Mouse (Mus musculus) myocyte (in vitro differentiated cells): ENCODE data around the gene Pick1. TPM values are rescaled to one million over a fixed set of nuclear protein-coding genes. Genes with fewer than 3 reads are reported as not detected.

Source experiments
- H3K27me3 ChIP-seq: one replicate; pipeline ENCODE4 v1.6.1; 2011; ENCODE audit not compliant: control insufficient read depth, insufficient read depth, insufficient read length
- H3K36me3 ChIP-seq: one replicate; pipeline ENCODE4 v1.6.1; 2011; ENCODE audit not compliant: control insufficient read depth, insufficient read depth
- H3K4me2 ChIP-seq: one replicate; pipeline ENCODE4 v1.6.1; 2011; ENCODE audit warnings: low read depth, control low read depth
- H3K4me3 ChIP-seq: one replicate; pipeline ENCODE4 v1.5.1; 2011; ENCODE audit warnings: mild to moderate bottlenecking, control low read depth, moderate library complexity
- H3K79me2 ChIP-seq: one replicate; pipeline ENCODE4 v1.6.1; 2011; ENCODE audit not compliant: control insufficient read depth, insufficient read depth
- H3ac ChIP-seq: one replicate; pipeline ENCODE4 v1.6.1; 2011; ENCODE audit not compliant: control insufficient read depth, insufficient read length
- E2F4 ChIP-seq: IDR thresholded peaks from one replicate; pipeline ENCODE4 v1.6.1; 2011; ENCODE audit warnings: mild to moderate bottlenecking, control low read depth, moderate library complexity; ENCODE audit not compliant: insufficient read depth
- MAX ChIP-seq: IDR thresholded peaks from one replicate; pipeline ENCODE4 v1.6.1; 2011; ENCODE audit warnings: low read depth, mild to moderate bottlenecking, control low read depth
- POLR2A ChIP-seq: IDR thresholded peaks from one replicate; pipeline ENCODE4 v1.6.1; 2011; ENCODE audit warnings: low read depth, mild to moderate bottlenecking, control low read depth, moderate library complexity; ENCODE audit not compliant: insufficient read length
- REST ChIP-seq: IDR thresholded peaks from one replicate; pipeline ENCODE4 v1.6.1; 2011; ENCODE audit warnings: mild to moderate bottlenecking, control low read depth, moderate library complexity; ENCODE audit not compliant: insufficient read depth, insufficient read length
- SRF ChIP-seq: IDR thresholded peaks from one replicate; pipeline ENCODE4 v1.6.1; 2011; ENCODE audit warnings: low read depth; ENCODE audit not compliant: control insufficient read depth, insufficient read length
- TCF3 ChIP-seq: IDR thresholded peaks from one replicate; pipeline ENCODE4 v1.6.1; 2011; ENCODE audit warnings: low read depth, control low read depth; ENCODE audit not compliant: insufficient read length
- polyA plus RNA-seq: library from polyadenylated mRNA; unstranded; fragments of >200 nt; fragmentation: generic; extraction: Trizol; gene quantifications from one replicate; pipeline ENCODE4 v1.2.1, GENCODE M21; 2012; ENCODE audit warnings: missing spikeins

Pick1 gene
- polyA plus RNA-seq, 1 experiment, result 26.0 TPM

DNA sequence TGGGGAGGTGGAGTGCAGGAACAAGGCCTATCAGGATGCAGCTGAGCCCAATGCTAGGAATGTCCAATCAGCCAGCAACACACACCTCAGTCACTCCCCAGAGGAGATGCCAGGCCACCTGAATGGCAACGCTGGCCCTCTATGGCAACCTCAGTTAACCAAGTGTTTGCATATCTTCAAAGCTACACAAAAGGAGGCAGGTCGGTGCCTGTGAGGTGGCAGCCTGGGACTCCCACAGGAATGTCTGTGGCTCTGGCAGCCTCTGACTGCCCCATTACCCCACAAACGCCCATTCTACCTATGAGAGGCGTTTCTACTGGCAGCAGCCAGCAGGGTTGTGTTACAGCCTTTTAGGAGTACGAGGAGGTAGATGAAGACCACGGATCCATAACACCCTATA is 69.6 kb downstream of the Pick1 start:
- TF ChIP-seq REST (no peak), E2F4 (no peak), POLR2A (no peak), SRF (no peak), TCF3 (no peak), MAX (no peak)
- Histone ChIP-seq H3K79me2 (no peaks in the 10 kb centered on the region), H3K36me3 (peaks cover under 1% of the 10 kb centered on the region), H3K27me3 (no peaks in the 10 kb centered on the region), H3K4me3 (no peak overlapping the region), H3K4me2 (no peak overlapping the region), H3ac (no peak overlapping the region)

Other genes starting within 250 kb of the Pick1 start
- gene H1f0, start 200.7 kb upstream of the Pick1 start, polyA plus RNA-seq, result 423 TPM
- gene Galr3, start 187.3 kb upstream of the Pick1 start, polyA plus RNA-seq, result 0.44 TPM
- 36.1 TPM for gene Ankrd54, start 166.3 kb upstream of the Pick1 start, polyA plus RNA-seq
- 315 TPM for gene Eif3l, start 154.0 kb upstream of the Pick1 start, polyA plus RNA-seq
- gene Micall1, start 120.3 kb upstream of the Pick1 start, polyA plus RNA-seq, result 18.0 TPM
- gene Polr2f, start 88.2 kb upstream of the Pick1 start, polyA plus RNA-seq, result 388 TPM
- 15.2 TPM for gene 1700088E04Rik, start 87.9 kb upstream of the Pick1 start, polyA plus RNA-seq
- not detected for gene Sox10, start 63.9 kb upstream of the Pick1 start, polyA plus RNA-seq
- gene Gm49486, start 218 bp downstream of the Pick1 start, polyA plus RNA-seq, result 0.05 TPM
- 0.25 TPM for gene Slc16a8, start 25.6 kb downstream of the Pick1 start, polyA plus RNA-seq
- 1.7 TPM for gene Baiap2l2, start 56.4 kb downstream of the Pick1 start, polyA plus RNA-seq
- gene Pla2g6, start 99.2 kb downstream of the Pick1 start, polyA plus RNA-seq, result 36.3 TPM
- gene Maff, start 117.4 kb downstream of the Pick1 start, polyA plus RNA-seq, result 15.6 TPM
- gene Tmem184b, start 174.4 kb downstream of the Pick1 start, polyA plus RNA-seq, result 110 TPM
- 116 TPM for gene Csnk1e, start 226.4 kb downstream of the Pick1 start, polyA plus RNA-seq